Mouse (Mus musculus): ENCODE data around the gene Phyhipl. TPM values are rescaled to one million over a fixed set of nuclear protein-coding genes. Genes with fewer than 3 reads are reported as not detected.
A peak's percentile ranks its signal among the peaks of the same experiment; 100 is the strongest.

The Phyhipl gene
- polyA plus RNA-seq, 1 experiment = 0.08 TPM

DNA sequence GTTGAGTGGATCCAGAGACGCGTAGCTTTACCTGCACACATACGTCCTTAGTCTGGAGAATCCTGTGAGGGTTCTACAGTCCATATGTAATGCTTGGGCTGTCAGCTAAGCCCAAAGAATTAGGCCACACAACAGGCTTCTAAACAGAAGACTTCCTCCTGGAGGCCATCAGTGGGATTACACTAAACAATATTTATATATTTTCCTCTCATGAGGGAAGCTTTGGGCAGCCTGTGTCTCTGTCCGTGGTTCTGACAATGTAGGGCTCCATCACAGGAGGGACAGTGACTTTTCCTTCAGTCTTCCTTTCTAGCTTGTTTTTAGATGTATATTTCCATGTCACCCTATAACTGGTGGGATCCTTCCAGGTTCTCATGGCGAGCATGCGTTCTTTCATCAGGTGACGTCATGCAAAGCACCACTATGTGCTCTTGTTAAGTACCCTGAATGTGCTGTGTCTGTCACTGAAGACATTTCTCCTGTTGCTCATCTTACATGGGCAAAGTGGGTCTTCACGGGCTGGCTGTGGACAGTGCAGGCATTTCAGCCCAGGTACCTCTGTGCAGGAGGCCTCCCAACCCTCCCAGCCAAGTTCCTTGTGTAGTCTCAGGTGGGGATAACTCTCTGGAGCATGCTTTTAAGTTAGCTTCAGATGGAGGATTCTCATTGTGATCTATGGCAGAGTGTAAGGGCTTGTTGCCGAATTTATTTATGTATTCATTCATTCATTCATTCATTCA, 115.1 kb downstream of the Phyhipl start:
- TF ChIP-seq SRF (IDR thresholded peaks at IDR 0.05; ENCODE audit: control insufficient read depth, insufficient read length, low read depth) (no peak), TCF12 (IDR thresholded peaks at IDR 0.05; ENCODE audit: insufficient read depth, poor library complexity, severe bottlenecking) (no peak), USF1 (IDR thresholded peaks at IDR 0.05; ENCODE audit: low read depth) (no peak), REST (IDR thresholded peaks at IDR 0.05; ENCODE audit: insufficient read depth, insufficient read length) (peak; percentile 70), MYOD1 (IDR thresholded peaks at IDR 0.05; ENCODE audit: control insufficient read depth in 1 of 3, insufficient read length in 2 of 3, low read depth in 2 of 3) (no peak)
- Histone ChIP-seq H3K36me3 (ENCODE audit: control insufficient read depth, insufficient read depth) (peaks cover 46% of the 10 kb centered on the region), H3K27me3 (ENCODE audit: control insufficient read depth, insufficient read depth, insufficient read length) (no peaks in the 10 kb centered on the region), H3K4me2 (ENCODE audit: low read depth) (no peak overlapping the region), H3K79me2 (ENCODE audit: control insufficient read depth, insufficient read depth) (no peaks in the 10 kb centered on the region), H3ac (ENCODE audit: control insufficient read depth, insufficient read length) (no peak overlapping the region), H3K4me3 (no peak overlapping the region)

- no peak overlapping the region for H3K4me2 ChIP-seq (ENCODE audit: low read depth)
- no peak overlapping the region for H3ac ChIP-seq (ENCODE audit: control insufficient read depth, insufficient read length)
- no peak for TF ChIP-seq REST (IDR thresholded peaks at IDR 0.05; ENCODE audit: insufficient read depth, insufficient read length)
- no peak for TF ChIP-seq USF1 (IDR thresholded peaks at IDR 0.05; ENCODE audit: low read depth)
- TF ChIP-seq MYOD1 (IDR thresholded peaks at IDR 0.05; ENCODE audit: control insufficient read depth in 1 of 3, insufficient read length in 2 of 3, low read depth in 2 of 3) = peak in 1 of 3 experiments; percentile 19
- no peak for TF ChIP-seq SRF (IDR thresholded peaks at IDR 0.05; ENCODE audit: control insufficient read depth, insufficient read length, low read depth)
- H3K36me3 ChIP-seq (ENCODE audit: control insufficient read depth, insufficient read depth) = peaks cover 56% of the 10 kb centered on the region
- H3K79me2 ChIP-seq (ENCODE audit: control insufficient read depth, insufficient read depth) = no peaks in the 10 kb centered on the region
- no peaks in the 10 kb centered on the region for H3K27me3 ChIP-seq (ENCODE audit: control insufficient read depth, insufficient read depth, insufficient read length)
- no peak overlapping the region for H3K4me3 ChIP-seq
These were observed 116.5 kb downstream of the Phyhipl start for GRCm38 (mm10) chr10:70539251-70539650.

GRCm38 (mm10) chr10:70537694-70538093, 118.1 kb downstream of the Phyhipl start:
- TF ChIP-seq TCF3 (IDR thresholded peaks at IDR 0.05; ENCODE audit: insufficient read length, low read depth) = no peak
- TF ChIP-seq MAX (IDR thresholded peaks at IDR 0.05; ENCODE audit: low read depth) = no peak
- no peak for TF ChIP-seq REST (IDR thresholded peaks at IDR 0.05; ENCODE audit: insufficient read depth, insufficient read length)
- TF ChIP-seq SRF (IDR thresholded peaks at IDR 0.05; ENCODE audit: control insufficient read depth, insufficient read length, low read depth) = no peak
- TF ChIP-seq TCF12 (IDR thresholded peaks at IDR 0.05; ENCODE audit: insufficient read depth, poor library complexity, severe bottlenecking) = no peak
- no peak for TF ChIP-seq POLR2AphosphoS2 (IDR thresholded peaks at IDR 0.05; ENCODE audit: insufficient read length, low read depth)
- no peak for TF ChIP-seq POLR2A (IDR thresholded peaks at IDR 0.05; ENCODE audit: insufficient read length, low read depth)
- Histone ChIP-seq H3ac (ENCODE audit: control insufficient read depth, insufficient read length) (no peak overlapping the region), H3K27me3 (ENCODE audit: control insufficient read depth, insufficient read depth, insufficient read length) (no peaks in the 10 kb centered on the region), H3K4me2 (ENCODE audit: low read depth) (no peak overlapping the region), H3K4me3 (no peak overlapping the region), H3K36me3 (ENCODE audit: control insufficient read depth, insufficient read depth) (peaks cover 43% of the 10 kb centered on the region), H3K79me2 (ENCODE audit: control insufficient read depth, insufficient read depth) (no peaks in the 10 kb centered on the region)

DNA sequence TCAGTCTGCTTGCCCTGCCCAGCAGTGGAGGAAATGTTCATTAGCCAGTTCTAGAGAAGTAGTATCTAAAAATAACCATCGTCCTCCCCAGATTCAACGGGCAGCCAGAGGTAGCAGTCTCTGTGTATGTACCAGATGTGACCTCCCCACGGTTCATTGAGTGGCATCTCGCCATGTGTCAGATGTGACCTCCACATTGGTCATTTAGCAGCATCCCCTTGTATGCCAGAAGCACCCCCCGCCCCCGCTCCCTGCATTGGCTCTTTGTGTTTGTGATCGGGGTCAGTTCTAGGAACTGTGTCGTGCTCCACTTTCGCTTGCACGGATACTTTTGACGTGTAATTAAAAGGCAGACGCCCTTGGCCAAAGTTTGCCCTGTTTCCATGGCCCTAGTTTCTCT, 120.4 kb downstream of the Phyhipl start:
- Histone ChIP-seq H3K4me2 (ENCODE audit: low read depth) (no peak overlapping the region), H3K79me2 (ENCODE audit: control insufficient read depth, insufficient read depth) (no peaks in the 10 kb centered on the region), H3K36me3 (ENCODE audit: control insufficient read depth, insufficient read depth) (peaks cover 31% of the 10 kb centered on the region), H3K4me3 (no peak overlapping the region), H3K27me3 (ENCODE audit: control insufficient read depth, insufficient read depth, insufficient read length) (no peaks in the 10 kb centered on the region), H3ac (ENCODE audit: control insufficient read depth, insufficient read length) (no peak overlapping the region)
- no peak for TF ChIP-seq POLR2AphosphoS2 (IDR thresholded peaks at IDR 0.05; ENCODE audit: insufficient read length, low read depth)
- TF ChIP-seq SRF (IDR thresholded peaks at IDR 0.05; ENCODE audit: control insufficient read depth, insufficient read length, low read depth) = no peak

DNA sequence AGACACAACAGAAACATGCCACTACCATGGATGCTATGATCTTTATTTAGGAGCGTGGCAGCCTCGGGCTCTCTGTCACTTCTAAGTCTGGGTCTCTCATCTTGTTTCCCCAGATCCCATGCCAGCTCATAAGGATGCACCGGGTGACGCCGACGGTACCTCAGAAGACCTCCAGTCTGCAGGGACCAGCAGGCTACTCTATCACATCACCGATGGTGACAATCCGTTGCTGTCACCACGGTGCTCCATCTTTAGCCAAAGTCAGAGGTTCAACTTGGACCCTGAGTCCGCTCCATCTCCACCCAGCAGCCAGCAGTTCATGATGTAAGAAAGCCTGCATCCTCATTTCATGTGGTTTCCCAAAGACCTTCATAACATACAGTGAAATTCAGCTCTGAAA, 121.2 kb downstream of the Phyhipl start:
- H3K27me3 ChIP-seq (ENCODE audit: control insufficient read depth, insufficient read depth, insufficient read length) = no peaks in the 10 kb centered on the region
- no peak overlapping the region for H3K4me2 ChIP-seq (ENCODE audit: low read depth)
- H3ac ChIP-seq (ENCODE audit: control insufficient read depth, insufficient read length) = no peak overlapping the region
- H3K36me3 ChIP-seq (ENCODE audit: control insufficient read depth, insufficient read depth) = peaks cover 28% of the 10 kb centered on the region
- H3K4me3 ChIP-seq = no peak overlapping the region
- TF ChIP-seq MYOD1 (IDR thresholded peaks at IDR 0.05; ENCODE audit: control insufficient read depth in 1 of 3, insufficient read length in 2 of 3, low read depth in 2 of 3) = no peak
- no peaks in the 10 kb centered on the region for H3K79me2 ChIP-seq (ENCODE audit: control insufficient read depth, insufficient read depth)

- no peak overlapping the region for H3ac ChIP-seq (ENCODE audit: control insufficient read depth, insufficient read length)
- no peak for TF ChIP-seq MYOG (IDR thresholded peaks at IDR 0.05; ENCODE audit: control insufficient read depth in 1 of 3, insufficient read depth in 1 of 3, insufficient read length in 2 of 3, low read depth in 2 of 3)
- TF ChIP-seq POLR2AphosphoS2 (IDR thresholded peaks at IDR 0.05; ENCODE audit: insufficient read length, low read depth) = no peak
- TF ChIP-seq REST (IDR thresholded peaks at IDR 0.05; ENCODE audit: insufficient read depth, insufficient read length) = no peak
- TF ChIP-seq MAX (IDR thresholded peaks at IDR 0.05; ENCODE audit: low read depth) = no peak
- no peak for TF ChIP-seq POLR2A (IDR thresholded peaks at IDR 0.05; ENCODE audit: insufficient read length, low read depth)
- TF ChIP-seq TCF12 (IDR thresholded peaks at IDR 0.05; ENCODE audit: insufficient read depth, poor library complexity, severe bottlenecking) = no peak
- peaks cover 28% of the 10 kb centered on the region for H3K36me3 ChIP-seq (ENCODE audit: control insufficient read depth, insufficient read depth)
- no peak overlapping the region for H3K4me3 ChIP-seq
- H3K27me3 ChIP-seq (ENCODE audit: control insufficient read depth, insufficient read depth, insufficient read length) = no peaks in the 10 kb centered on the region
- H3K4me2 ChIP-seq (ENCODE audit: low read depth) = no peak overlapping the region
- peaks cover 1% of the 10 kb centered on the region for H3K79me2 ChIP-seq (ENCODE audit: control insufficient read depth, insufficient read depth)
These were observed 121.8 kb downstream of the Phyhipl start for GRCm38 (mm10) chr10:70533986-70534385.

Measured in myocyte (in vitro differentiated cells).